9 mouse cellular contexts compared by ENCODE assay signal in genomic region chr11:3714486-3714885, GRCm38 (mm10).
DNase-seq lines count a peak whose midpoint lies in the region; ATAC-seq and TF ChIP-seq lines count a peak whose summit lies in the region.
"Had no signal": no experiment of that assay in that cellular context is flagged by ENCODE, and none has a peak within 500 bp of the region (broad histone marks: within the 10 kb centered on the region; RNA-seq: fewer than 3 reads in every experiment).

No protein-coding gene starts in this region.

- TF ChIP-seq CTCF in CH12.LX (conservative IDR thresholded peaks at IDR 0.05 in 1 of 2, IDR thresholded peaks at IDR 0.05 in 1 of 2; ENCODE audit: low read depth in 2 of 2, low read length in 2 of 2): peak; percentile 73 to 74
- peak; percentile 89 for TF ChIP-seq CTCF in Patski (IDR thresholded peaks at IDR 0.05)

- CTCF ChIA-PET in Patski (lab: Charles Lee): interaction anchor here (0.7 to 1.7 kb wide), 8 partner anchors 8 to 87 kb away, joined by 3 to 8 read pairs (median 4); no protein-coding TSS in a partner anchor

- in situ Hi-C loops in CH12.LX (cut with MboI; ENCODE audit: low pct_ligation_motif_present, low pct_unique_long_range_greater_than_20kb, low sequenced_read_pairs) (no loop called here), Patski (cut with MboI; ENCODE audit: low pct_unique_long_range_greater_than_20kb) (no loop called here)

- no peak overlapping the region for H3K4me2 ChIP-seq in CH12.LX (ENCODE audit: insufficient read depth, low read depth, poor library complexity, severe bottlenecking)
- H3K4me2 ChIP-seq: hindbrain, embryonic 15.5 days had no signal

- POLR2A ChIA-PET in Patski (lab: Charles Lee): interaction anchor here (1.1 kb wide), 1 partner anchor 9 kb away, joined by 6 read pairs; no protein-coding TSS in a partner anchor

- no peaks in the 10 kb centered on the region for H3K4me1 ChIP-seq in CH12.LX (ENCODE audit: control insufficient read depth in 1 of 2, insufficient read depth in 2 of 2)
- H3K4me1 ChIP-seq: hindbrain, embryonic 15.5 days had no signal

- no peak for ATAC-seq in Patski

- peaks cover 9% of the 10 kb centered on the region for H3K9me3 ChIP-seq in CH12.LX (replicated peaks; ENCODE audit: low read length)
- H3K9me3 ChIP-seq: hindbrain, embryonic 15.5 days had no signal

- H3K27me3 ChIP-seq in CH12.LX (replicated peaks) (peaks cover 43% of the 10 kb centered on the region), Patski (peaks cover 25% of the 10 kb centered on the region)
- H3K27me3 ChIP-seq: hindbrain, embryonic 15.5 days had no signal

- DNase-seq in CH12.LX (ENCODE audit: extremely low read depth): peak; percentile 47
- no peak for DNase-seq in Patski (ENCODE audit: low read depth, low spot score)
- peak; percentile 79 to 85 for DNase-seq in cerebellum, postnatal 25 days
- DNase-seq in gastrocnemius, postnatal 10 days: peak; percentile 66
- DNase-seq in layer of hippocampus, adult 9-10 months (ENCODE audit: low spot score): peak; percentile 26
- peak; percentile 50 to 66 for DNase-seq in lung, postnatal 4 days
- DNase-seq in right cerebral cortex, postnatal 25 days: peak; percentile 60
- DNase-seq in yolk sac, embryonic 10.5 days (ENCODE audit: low spot score): peak; percentile 27

- no peak overlapping the region for H3K9ac ChIP-seq in CH12.LX (ENCODE audit: insufficient read depth, low read depth)
- H3K9ac ChIP-seq: hindbrain, embryonic 15.5 days had no signal

- H3K4me3 ChIP-seq in CH12.LX (replicated peaks in 1 of 3; ENCODE audit: low read depth in 2 of 3, low read length in 2 of 3, poor library complexity in 1 of 3): no peak overlapping the region
- H3K4me3 ChIP-seq: hindbrain, embryonic 15.5 days had no signal

- TF ChIP-seq POLR2A in CH12.LX (IDR thresholded peaks at IDR 0.05; ENCODE audit: low read depth, low read length): no peak

- H3K27ac ChIP-seq in CH12.LX (ENCODE audit: insufficient read depth, low read depth): no peak overlapping the region
- H3K27ac ChIP-seq: hindbrain, embryonic 15.5 days had no signal

- H3K79me2 ChIP-seq in CH12.LX (replicated peaks; ENCODE audit: control insufficient read depth, extremely low read depth, insufficient read depth, poor library complexity, severe bottlenecking): no peaks in the 10 kb centered on the region

- dilution Hi-C loops in CH12.LX (cut with MboI; ENCODE audit: extremely low pct_ligation_motif_present, extremely low pct_unique_long_range_greater_than_20kb, low sequenced_read_pairs): no loop called here

- no peaks in the 10 kb centered on the region for H3K36me3 ChIP-seq in CH12.LX (replicated peaks in 1 of 2; ENCODE audit: control insufficient read depth in 1 of 2, insufficient read depth in 1 of 2, low read length in 1 of 2)

- peak; percentile 36 for TF ChIP-seq RAD21 in CH12.LX (IDR thresholded peaks at IDR 0.05; ENCODE audit: low read depth, low read length)

- TF ChIP-seq EP300 in CH12.LX (IDR thresholded peaks at IDR 0.05; ENCODE audit: low read length): no peak

TF ChIP-seq in CH12.LX, 34 proteins besides CTCF, POLR2A, EP300 and RAD21:
- TF ChIP-seq MAFK (IDR thresholded peaks at IDR 0.05; ENCODE audit: insufficient replicate concordance, low read length) (no peak), SMC3 (IDR thresholded peaks at IDR 0.05; ENCODE audit: low read depth, low read length) (peak; percentile 78)
